Mouse (Mus musculus) intestine, embryonic 14.5 days (tissue): Measurements from ENCODE around the gene Grin1. TPM values are rescaled to one million over a fixed set of nuclear protein-coding genes. Genes with fewer than 3 reads are reported as not detected.

Source experiments
- ATAC-seq: fragments of 200-750 bp; cut with Nextera tagmentation; replicated peaks from 2 replicates; pipeline ENCODE4 v1.8.0; 2017; ENCODE audit warnings: low read depth, moderate number of reproducible peaks, moderate TSS enrichment, moderate library complexity; ENCODE audit not compliant: low FRiP score, low TSS enrichment
- DNase-seq: peaks from one replicate; pipeline ENCODE4 v3.0.0-alpha.2; 2018; ENCODE audit warnings: low spot score
- H3K27ac ChIP-seq: fragments of 300-500 bp; sonication (generic); 2 replicates; pipeline ENCODE4 v1.5.1; 2014; ENCODE audit warnings: low read depth, mild to moderate bottlenecking, control low read depth
- H3K27me3 ChIP-seq: fragments of 300-500 bp; sonication (generic); replicated peaks from 2 replicates; pipeline ENCODE4 v1.6.1; 2014; ENCODE audit warnings: low read length, control low read depth; ENCODE audit not compliant: control insufficient read depth, insufficient read depth
- H3K36me3 ChIP-seq: fragments of 300-500 bp; sonication (generic); 2 replicates; pipeline ENCODE4 v1.6.1; 2014; ENCODE audit warnings: low read length, control low read depth; ENCODE audit not compliant: control insufficient read depth, insufficient read depth
- H3K4me1 ChIP-seq: fragments of 300-500 bp; sonication (generic); replicated peaks from 2 replicates; pipeline ENCODE4 v1.6.1; 2014; ENCODE audit warnings: low read length, control low read depth, mixed read lengths; ENCODE audit not compliant: control insufficient read depth, insufficient read depth
- H3K4me2 ChIP-seq: fragments of 300-500 bp; sonication (generic); 2 replicates; pipeline ENCODE4 v1.6.1; 2014; ENCODE audit warnings: low read length
- H3K4me3 ChIP-seq: fragments of 300-500 bp; sonication (generic); 2 replicates; pipeline ENCODE4 v1.5.1; 2014; ENCODE audit warnings: low read depth, low read length, control low read depth, mixed read lengths
- H3K9ac ChIP-seq: fragments of 300-500 bp; sonication (generic); 2 replicates; pipeline ENCODE4 v1.6.1; 2014; ENCODE audit warnings: mild to moderate bottlenecking, low read length
- H3K9me3 ChIP-seq: fragments of 300-500 bp; sonication (generic); 2 replicates; pipeline ENCODE4 v1.6.1; 2016; ENCODE audit warnings: low read length, control low read depth; ENCODE audit not compliant: control insufficient read depth
- WGBS: fragments of 180-500 bp; shearing (Covaris S2); extraction: QIAGEN DNeasy Blood & Tissue Kit; methylation state at CpG from one replicate; pipeline ENCODE4 v1.1.7; 2014; 5-methylcytosine and 5-hydroxymethylcytosine counted together
- polyA plus RNA-seq: library from polyadenylated mRNA; unstranded; fragments of >200 nt; fragmentation: Nextera tagmentation; extraction: Ambion mirVana; gene quantifications from 2 replicates; pipeline ENCODE4 v1.2.1, GENCODE M21; 2014

Gene Grin1
- polyA plus RNA-seq, 1 experiment from 2014 or later = 2.4 TPM

- Histone ChIP-seq H3K9me3 (no peaks in the 10 kb centered on the region), H3K4me2 (no peak overlapping the region), H3K27me3 (peaks cover 22% of the 10 kb centered on the region), H3K4me3 (no peak overlapping the region), H3K9ac (no peak overlapping the region), H3K4me1 (peaks cover 6% of the 10 kb centered on the region; the same call in 1 of the 2 replicates), H3K27ac (no peak overlapping the region), H3K36me3 (peaks cover 19% of the 10 kb centered on the region)
- DNase-seq (no peak), ATAC-seq (no peak)
- WGBS = 89% methylated on average over 4 of the region's 4 CpGs
Measured at GRCm38 (mm10) chr2:25244144-25244543, 74.8 kb downstream of the Grin1 start.

GRCm38 (mm10) chr2:25243342-25243741 lies 75.6 kb downstream of the Grin1 start:
- no peaks in the 10 kb centered on the region for H3K9me3 ChIP-seq
- H3K4me2 ChIP-seq = no peak overlapping the region
- peaks cover 22% of the 10 kb centered on the region for H3K27me3 ChIP-seq
- H3K27ac ChIP-seq = no peak overlapping the region
- WGBS = 69% methylated on average over 8 of the region's 8 CpGs
- H3K36me3 ChIP-seq = peaks cover 13% of the 10 kb centered on the region
- H3K4me1 ChIP-seq = peaks cover 6% of the 10 kb centered on the region; the same call in 1 of the 2 replicates
- DNase-seq = no peak
- no peak for ATAC-seq
- H3K4me3 ChIP-seq = no peak overlapping the region
- H3K9ac ChIP-seq = no peak overlapping the region

- Histone ChIP-seq H3K9me3 (no peaks in the 10 kb centered on the region), H3K4me1 (peaks cover 6% of the 10 kb centered on the region; the same call in 1 of the 2 replicates), H3K9ac (peak within 1 kb of the TSS; percentile 43), H3K4me3 (peak within 1 kb of the TSS; percentile 48), H3K27ac (no peak within 1 kb of the TSS), H3K4me2 (peak within 1 kb of the TSS; percentile 94), H3K27me3 (peaks cover 22% of the 10 kb centered on the region), H3K36me3 (peaks cover 8% of the 10 kb centered on the region; the same call in 1 of the 2 replicates)
- under 1% methylated on average over 36 of the region's 59 CpGs for WGBS
- ATAC-seq (no peak; the same call in 1 of the 2 replicates), DNase-seq (no peak)
Measured at GRCm38 (mm10) chr2:25242101-25242506, 76.9 kb downstream of the Grin1 start, which contains the start of the genes Rnf208 and Cysrt1. Gene Rnf208 (plus strand): TSS chr2:25242255. Gene Cysrt1 (minus strand): TSS chr2:25242452.

GRCm38 (mm10) chr2:25241438-25241775 lies 77.6 kb downstream of the Grin1 start:
- Histone ChIP-seq H3K9me3 (no peaks in the 10 kb centered on the region), H3K4me2 (peak overlapping the region; percentile 94), H3K36me3 (peaks cover 5% of the 10 kb centered on the region; the same call in 1 of the 2 replicates), H3K27me3 (peaks cover 22% of the 10 kb centered on the region), H3K9ac (no peak overlapping the region), H3K27ac (no peak overlapping the region), H3K4me3 (peak overlapping the region; percentile 48), H3K4me1 (peaks cover 6% of the 10 kb centered on the region; the same call in 1 of the 2 replicates)
- ATAC-seq = peak; percentile 38; the same call in 1 of the 2 replicates
- 11% methylated on average over 6 of the region's 6 CpGs for WGBS
- peak; percentile 69 for DNase-seq

Other genes starting within 250 kb of the Grin1 start
- 6.0 and 7.3 TPM in 2 replicates for gene Entpd8, start 238.9 kb downstream of the Grin1 start, polyA plus RNA-seq
- gene Noxa1, start 224.0 kb downstream of the Grin1 start, polyA plus RNA-seq = 2.3 and 5.7 TPM in 2 replicates
- gene Nrarp, start 138.4 kb downstream of the Grin1 start, polyA plus RNA-seq = 8.2 and 13.2 TPM in 2 replicates
- gene Tor4a, start 122.3 kb downstream of the Grin1 start, polyA plus RNA-seq = 14.4 and 18.1 TPM in 2 replicates
- gene Nelfb, start 107.7 kb downstream of the Grin1 start, polyA plus RNA-seq = 99.1 and 107 TPM in 2 replicates
- 0.18 TPM in 1 of 2 replicates, not detected in the other for gene Stpg3, start 104.5 kb downstream of the Grin1 start, polyA plus RNA-seq
- gene Fam166a, start 100.4 kb downstream of the Grin1 start, polyA plus RNA-seq = 0.51 TPM in 1 of 2 replicates, not detected in the other
- 524 and 576 TPM in 2 replicates for gene Tubb4b, start 94.5 kb downstream of the Grin1 start, polyA plus RNA-seq
- gene Slc34a3, start 84.8 kb downstream of the Grin1 start, polyA plus RNA-seq = 0.26 and 0.38 TPM in 2 replicates
- gene Rnf224, start 82.4 kb downstream of the Grin1 start, polyA plus RNA-seq = not detected in 2 replicates
- gene Rnf208, start 76.9 kb downstream of the Grin1 start, polyA plus RNA-seq = 15.7 and 18.7 TPM in 2 replicates
- 0.30 TPM in 1 of 2 replicates, not detected in the other for gene Cysrt1, start 76.7 kb downstream of the Grin1 start, polyA plus RNA-seq
- gene AL732309.1, start 72.3 kb downstream of the Grin1 start, polyA plus RNA-seq = 5.0 and 5.7 TPM in 2 replicates
- 18.0 and 19.2 TPM in 2 replicates for gene Tmem203, start 63.7 kb downstream of the Grin1 start, polyA plus RNA-seq
- gene Tprn, start 56.6 kb downstream of the Grin1 start, polyA plus RNA-seq = 6.5 and 7.8 TPM in 2 replicates
- gene Ssna1, start 46.7 kb downstream of the Grin1 start, polyA plus RNA-seq = 229 and 240 TPM in 2 replicates
- 100 and 110 TPM in 2 replicates for gene Anapc2, start 46.7 kb downstream of the Grin1 start, polyA plus RNA-seq
- gene Tmem210, start 31.0 kb downstream of the Grin1 start, polyA plus RNA-seq = not detected in 2 replicates
- not detected in 2 replicates for gene Lrrc26, start 29.3 kb downstream of the Grin1 start, polyA plus RNA-seq
- 66.3 and 73.3 TPM in 2 replicates for gene Man1b1, start 13.2 kb upstream of the Grin1 start, polyA plus RNA-seq
- gene Dpp7, start 37.2 kb upstream of the Grin1 start, polyA plus RNA-seq = 24.1 and 26.5 TPM in 2 replicates
- 36.3 and 46.0 TPM in 2 replicates for gene Uap1l1, start 46.5 kb upstream of the Grin1 start, polyA plus RNA-seq
- gene Sapcd2, start 53.1 kb upstream of the Grin1 start, polyA plus RNA-seq = 43.2 and 47.4 TPM in 2 replicates
- gene Entpd2, start 76.7 kb upstream of the Grin1 start, polyA plus RNA-seq = 5.9 and 7.4 TPM in 2 replicates
- 42.2 and 45.4 TPM in 2 replicates for gene Npdc1, start 80.2 kb upstream of the Grin1 start, polyA plus RNA-seq
- gene Fut7, start 104.1 kb upstream of the Grin1 start, polyA plus RNA-seq = 0.15 TPM in 1 of 2 replicates, not detected in the other
- 4.8 and 4.9 TPM in 2 replicates for gene Abca2, start 109.5 kb upstream of the Grin1 start, polyA plus RNA-seq
- 1.8 and 2.0 TPM in 2 replicates for gene Clic3, start 137.7 kb upstream of the Grin1 start, polyA plus RNA-seq
- gene Paxx, start 141.9 kb upstream of the Grin1 start, polyA plus RNA-seq = 25.0 and 27.4 TPM in 2 replicates
- gene Ptgds, start 150.9 kb upstream of the Grin1 start, polyA plus RNA-seq = 6.2 and 7.9 TPM in 2 replicates
- not detected in 2 replicates for gene Lcn12, start 174.7 kb upstream of the Grin1 start, polyA plus RNA-seq
- gene Fbxw5, start 181.6 kb upstream of the Grin1 start, polyA plus RNA-seq = 72.9 and 79.3 TPM in 2 replicates
- 5.9 and 6.3 TPM in 2 replicates for gene C8g, start 182.5 kb upstream of the Grin1 start, polyA plus RNA-seq
- 31.2 and 32.0 TPM in 2 replicates for gene Traf2, start 227.8 kb upstream of the Grin1 start, polyA plus RNA-seq
- gene Edf1, start 238.7 kb upstream of the Grin1 start, polyA plus RNA-seq = 356 and 385 TPM in 2 replicates